Mouse (Mus musculus) T-cell, adult 2 months (primary cell): ENCODE data around the gene Csrnp1.

Experiments
- DNase-seq: peaks from one replicate; pipeline ENCODE4 v3.0.0; 2022; ENCODE audit warnings: low spot score

Gene Csrnp1

GRCm38 (mm10) chr9:120002893-120003292 lies 18.4 kb upstream of the Csrnp1 start:
- no peak for DNase-seq

- DNase-seq = peak; percentile 67
Observed at GRCm38 (mm10) chr9:120001945-120002725, 17.7 kb upstream of the Csrnp1 start.

- no peak for DNase-seq
Observed at GRCm38 (mm10) chr9:120000761-120001160, 16.3 kb upstream of the Csrnp1 start.

GRCm38 (mm10) chr9:119999636-120000035 lies 15.2 kb upstream of the Csrnp1 start:
- no peak for DNase-seq

- no peak for DNase-seq
Observed at GRCm38 (mm10) chr9:119998776-119999175, 14.3 kb upstream of the Csrnp1 start.

GRCm38 (mm10) chr9:119996080-119996479 lies 11.6 kb upstream of the Csrnp1 start:
- no peak for DNase-seq

- DNase-seq = no peak
Observed at GRCm38 (mm10) chr9:119994207-119994606, 9.7 kb upstream of the Csrnp1 start.

GRCm38 (mm10) chr9:119993092-119993844 lies 8.8 kb upstream of the Csrnp1 start:
- DNase-seq = no peak

- DNase-seq = no peak
Observed at GRCm38 (mm10) chr9:119991310-119991709, 6.9 kb upstream of the Csrnp1 start.

- DNase-seq = no peak
Observed at GRCm38 (mm10) chr9:119988304-119988703, 3.8 kb upstream of the Csrnp1 start.

GRCm38 (mm10) chr9:119985881-119986574 lies 1.6 kb upstream of the Csrnp1 start:
- DNase-seq = no peak

GRCm38 (mm10) chr9:119983585-119984535 lies 598 bp downstream of the Csrnp1 start:
- DNase-seq = peak; percentile 76

- DNase-seq = peak; percentile 73
Observed at GRCm38 (mm10) chr9:119982956-119983551, 1.4 kb downstream of the Csrnp1 start.

- peak; percentile 85 for DNase-seq
Observed at GRCm38 (mm10) chr9:119982241-119982811, 2.1 kb downstream of the Csrnp1 start.

GRCm38 (mm10) chr9:119981183-119982179 lies 3.0 kb downstream of the Csrnp1 start:
- peak; percentile 79 for DNase-seq

GRCm38 (mm10) chr9:119980770-119981182 lies 3.7 kb downstream of the Csrnp1 start:
- no peak for DNase-seq

- DNase-seq = no peak
Observed at GRCm38 (mm10) chr9:119979749-119980148, 4.7 kb downstream of the Csrnp1 start.

GRCm38 (mm10) chr9:119978811-119979441 lies 5.5 kb downstream of the Csrnp1 start:
- no peak for DNase-seq
